Mouse (Mus musculus) lung, embryonic 14.5 days (tissue): Measurements from ENCODE around the gene Wdr63. TPM values are rescaled to one million over a fixed set of nuclear protein-coding genes. Genes with fewer than 3 reads are reported as not detected.
A peak's percentile ranks its signal among the peaks of the same experiment; 100 is the strongest.

Source experiments
- ATAC-seq: fragments of 200-750 bp; cut with Nextera tagmentation; 2 replicates; pipeline ENCODE4 v1.8.0; 2017; ENCODE audit warnings: mild to moderate bottlenecking, moderate TSS enrichment, moderate library complexity; ENCODE audit not compliant: insufficient read depth
- DNase-seq: peaks from one replicate; pipeline ENCODE4 v3.0.0-alpha.2; 2015
- H3K27ac ChIP-seq: fragments of 300-500 bp; sonication (generic); 2 replicates; pipeline ENCODE4 v1.5.1; 2014; ENCODE audit warnings: low read depth, mild to moderate bottlenecking, moderate library complexity
- H3K27me3 ChIP-seq: fragments of 300-500 bp; sonication (generic); 2 replicates; pipeline ENCODE4 v1.6.1; 2014; ENCODE audit warnings: low read length, control low read depth; ENCODE audit not compliant: insufficient read depth
- H3K36me3 ChIP-seq: fragments of 300-500 bp; sonication (generic); 2 replicates; pipeline ENCODE4 v1.6.1; 2014; ENCODE audit warnings: control low read depth; ENCODE audit not compliant: insufficient read depth
- H3K4me1 ChIP-seq: fragments of 300-500 bp; sonication (generic); 2 replicates; pipeline ENCODE4 v1.6.1; 2014; ENCODE audit warnings: antibody characterized with exemption, control low read depth; ENCODE audit not compliant: insufficient read depth
- H3K4me2 ChIP-seq: fragments of 300-500 bp; sonication (generic); 2 replicates; pipeline ENCODE4 v1.6.1; 2014; ENCODE audit warnings: mild to moderate bottlenecking
- H3K4me3 ChIP-seq: fragments of 300-500 bp; sonication (generic); 2 replicates; pipeline ENCODE4 v1.5.1; 2014; ENCODE audit warnings: low read depth, low read length
- H3K9ac ChIP-seq: fragments of 300-500 bp; sonication (generic); 2 replicates; pipeline ENCODE4 v1.6.1; 2014
- H3K9me3 ChIP-seq: fragments of 300-500 bp; sonication (generic); 2 replicates; pipeline ENCODE4 v1.6.1; 2016; ENCODE audit warnings: low read depth, low read length, control low read depth
- CTCF ChIP-seq: IDR thresholded peaks from 2 replicates; pipeline ENCODE4 v1.5.1; 2016; ENCODE audit warnings: antibody characterized with exemption, low read depth
- WGBS: fragments of 180-500 bp; shearing (Covaris S2); extraction: QIAGEN DNeasy Blood & Tissue Kit; methylation state at CpG from one replicate; pipeline ENCODE4 v1.1.7; 2014; 5-methylcytosine and 5-hydroxymethylcytosine counted together
- polyA plus RNA-seq: library from polyadenylated mRNA; unstranded; fragments of >200 nt; fragmentation: Nextera tagmentation; extraction: Ambion mirVana; gene quantifications from 2 replicates; pipeline ENCODE4 v1.2.1, GENCODE M21; 2014

Wdr63 gene
- polyA plus RNA-seq, 1 experiment from 2014 or later: not detected

DNA sequence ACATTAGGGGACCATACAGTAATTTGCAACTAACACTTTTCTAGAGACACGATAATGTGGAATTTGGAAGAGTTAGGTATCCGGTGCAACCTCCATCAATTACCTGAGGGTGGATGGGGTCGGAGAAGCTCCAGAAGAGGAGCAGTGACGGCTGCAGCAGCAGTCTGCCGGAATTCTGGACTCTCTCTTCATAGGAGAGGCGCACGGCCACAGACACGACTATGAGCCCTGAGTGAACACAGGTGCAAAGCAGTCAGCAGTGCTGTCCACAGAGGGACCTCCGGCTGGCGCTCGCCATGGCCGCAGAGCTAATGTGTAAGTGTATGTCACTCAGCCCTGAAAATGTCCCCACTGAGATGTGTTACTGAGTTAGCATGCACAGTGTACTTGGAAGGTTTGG, 27.7 kb downstream of the Wdr63 start:
- no peak for TF ChIP-seq CTCF
- ATAC-seq (no peak), DNase-seq (no peak)
- 88% methylated on average over 12 of the region's 12 CpGs for WGBS
- Histone ChIP-seq H3K4me3 (no peak overlapping the region), H3K4me2 (no peak overlapping the region), H3K9me3 (no peaks in the 10 kb centered on the region), H3K27ac (no peak overlapping the region), H3K27me3 (no peaks in the 10 kb centered on the region), H3K9ac (no peak overlapping the region), H3K4me1 (no peaks in the 10 kb centered on the region), H3K36me3 (no peaks in the 10 kb centered on the region)

DNA sequence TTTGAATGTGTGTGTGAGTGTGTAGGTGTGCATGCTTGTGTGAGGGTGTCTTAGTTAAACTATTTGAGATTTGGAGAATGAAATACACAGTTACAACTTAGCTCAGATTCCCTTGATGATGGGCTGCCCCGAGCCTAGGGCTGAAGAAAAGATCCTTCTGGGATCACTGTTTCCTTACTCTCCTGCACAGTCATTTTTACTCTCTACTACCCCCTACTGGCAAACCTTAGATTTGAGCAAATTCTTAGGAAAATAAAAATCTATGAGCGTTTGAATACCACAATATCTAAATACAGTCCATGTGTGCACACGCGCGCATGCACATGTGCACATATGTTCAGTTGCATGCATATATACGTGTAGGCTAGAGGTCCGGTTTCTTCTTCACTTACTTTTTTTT, 35.1 kb downstream of the Wdr63 start:
- Histone ChIP-seq H3K36me3 (no peaks in the 10 kb centered on the region), H3K9me3 (no peaks in the 10 kb centered on the region), H3K9ac (no peak overlapping the region), H3K27me3 (no peaks in the 10 kb centered on the region), H3K4me3 (no peak overlapping the region), H3K4me1 (no peaks in the 10 kb centered on the region), H3K4me2 (no peak overlapping the region), H3K27ac (no peak overlapping the region)
- ATAC-seq (no peak), DNase-seq (peak; percentile 80)
- 65% methylated on average over 7 of the region's 7 CpGs for WGBS
- TF ChIP-seq CTCF: peak; percentile 58

DNA sequence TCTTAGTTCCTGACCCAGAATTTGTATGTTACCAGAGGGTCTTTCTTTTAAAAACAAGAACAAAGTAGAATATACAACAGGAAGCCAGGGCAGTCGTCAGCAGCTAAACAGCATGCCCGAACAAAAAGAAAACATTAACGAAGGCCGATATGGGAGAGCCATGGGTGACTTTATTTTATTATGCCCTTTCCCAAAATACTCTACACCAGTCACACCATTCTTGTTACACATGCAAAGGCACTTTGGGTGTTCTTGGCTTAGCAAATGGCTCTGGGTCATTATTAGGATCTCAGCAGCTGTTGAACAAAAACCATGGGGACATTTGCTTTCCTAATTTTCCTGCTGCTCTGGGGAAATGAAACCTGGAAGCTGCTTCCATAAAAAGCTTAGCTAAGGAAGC, 38.7 kb downstream of the Wdr63 start:
- no peaks in the 10 kb centered on the region for H3K27me3 ChIP-seq
- WGBS: 80% methylated on average over 4 of the region's 4 CpGs
- no peak for TF ChIP-seq CTCF
- no peaks in the 10 kb centered on the region for H3K4me1 ChIP-seq
- no peaks in the 10 kb centered on the region for H3K36me3 ChIP-seq
- no peak overlapping the region for H3K27ac ChIP-seq
- H3K9me3 ChIP-seq: no peaks in the 10 kb centered on the region
- no peak for DNase-seq
- H3K9ac ChIP-seq: no peak overlapping the region
- no peak overlapping the region for H3K4me2 ChIP-seq
- no peak for ATAC-seq
- H3K4me3 ChIP-seq: no peak overlapping the region

DNA sequence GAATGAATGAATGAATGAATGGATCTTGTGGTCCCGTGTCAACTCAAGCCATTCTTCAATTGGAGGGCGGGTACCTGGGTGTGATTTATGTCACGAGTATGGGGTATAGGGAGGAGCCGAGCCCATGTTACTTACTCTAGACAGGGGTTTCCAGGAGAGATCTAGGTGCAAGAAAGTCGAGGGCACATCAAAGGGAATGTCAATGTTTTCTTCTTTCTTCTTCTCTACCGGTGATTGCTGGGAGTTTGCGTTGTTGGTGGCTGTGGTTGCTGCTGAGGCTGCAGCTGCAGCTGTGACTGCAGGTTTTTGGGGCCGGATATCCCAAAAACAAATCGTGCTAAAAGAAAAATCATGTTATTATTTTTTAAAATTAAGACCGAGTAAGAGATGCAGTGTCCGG, 44.8 kb downstream of the Wdr63 start:
- Histone ChIP-seq H3K9me3 (no peaks in the 10 kb centered on the region), H3K27me3 (no peaks in the 10 kb centered on the region), H3K36me3 (no peaks in the 10 kb centered on the region), H3K4me1 (no peaks in the 10 kb centered on the region), H3K4me2 (no peak overlapping the region), H3K27ac (no peak overlapping the region), H3K9ac (no peak overlapping the region), H3K4me3 (no peak overlapping the region)
- 83% methylated on average over 11 of the region's 11 CpGs for WGBS
- TF ChIP-seq CTCF: no peak
- ATAC-seq (no peak), DNase-seq (no peak)

DNA sequence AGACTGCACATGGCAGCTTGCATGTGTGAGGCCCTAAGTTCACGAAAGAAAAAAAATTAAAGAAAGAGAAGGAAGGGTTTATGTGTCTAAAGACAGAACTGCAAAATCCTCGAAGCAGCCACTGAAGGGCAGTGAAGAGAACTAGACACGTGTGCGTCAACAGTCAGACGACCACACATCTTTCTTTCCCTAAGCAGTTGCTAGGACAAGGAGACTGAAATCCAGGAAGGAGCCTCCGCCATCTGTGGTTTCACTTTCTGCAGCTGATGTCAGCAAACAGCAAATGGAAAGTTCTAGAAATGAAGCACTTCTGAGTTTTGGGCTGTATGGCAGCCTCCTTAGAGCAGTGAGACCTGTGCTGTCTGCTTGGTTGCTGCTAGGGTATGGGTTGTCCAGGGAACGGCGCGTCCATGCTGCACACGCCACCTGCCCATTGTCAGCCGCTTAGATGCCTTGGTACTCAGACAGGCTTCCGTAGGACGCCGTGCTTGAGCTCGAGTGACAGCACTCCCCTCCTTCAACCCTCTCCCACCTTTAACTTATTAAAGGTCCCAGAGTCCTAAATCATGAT, 48.5 kb downstream of the Wdr63 start:
- Histone ChIP-seq H3K9ac (no peak overlapping the region; the same call in 1 of the 2 replicates), H3K4me1 (no peaks in the 10 kb centered on the region), H3K27me3 (no peaks in the 10 kb centered on the region), H3K27ac (no peak overlapping the region), H3K36me3 (no peaks in the 10 kb centered on the region), H3K4me2 (no peak overlapping the region), H3K9me3 (no peaks in the 10 kb centered on the region), H3K4me3 (no peak overlapping the region)
- 70% methylated on average over 15 of the region's 15 CpGs for WGBS
- no peak for DNase-seq
- TF ChIP-seq CTCF: no peak
- no peak for ATAC-seq

DNA sequence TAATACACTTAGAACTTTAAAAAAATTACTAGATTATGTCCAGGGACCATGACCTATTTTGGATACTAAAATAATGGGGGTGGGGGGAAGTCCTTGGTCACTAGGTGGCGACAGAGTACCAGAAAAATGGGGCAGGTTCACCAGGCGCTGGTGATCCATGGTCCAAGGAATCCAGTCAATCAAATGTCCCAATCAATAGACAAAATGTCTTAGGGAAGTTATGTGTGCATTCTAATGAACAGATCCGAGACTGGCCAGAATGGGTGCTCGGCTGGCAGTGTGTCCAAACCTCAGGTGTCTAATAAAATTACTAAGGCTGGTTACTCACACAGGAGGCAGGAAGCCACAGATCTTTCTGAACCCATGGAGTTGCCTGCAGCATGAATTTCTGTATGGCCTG, 49.7 kb downstream of the Wdr63 start:
- no peak overlapping the region for H3K27ac ChIP-seq
- DNase-seq: peak; percentile 82
- ATAC-seq: peak; percentile 35; the same call in 1 of the 2 replicates

DNA sequence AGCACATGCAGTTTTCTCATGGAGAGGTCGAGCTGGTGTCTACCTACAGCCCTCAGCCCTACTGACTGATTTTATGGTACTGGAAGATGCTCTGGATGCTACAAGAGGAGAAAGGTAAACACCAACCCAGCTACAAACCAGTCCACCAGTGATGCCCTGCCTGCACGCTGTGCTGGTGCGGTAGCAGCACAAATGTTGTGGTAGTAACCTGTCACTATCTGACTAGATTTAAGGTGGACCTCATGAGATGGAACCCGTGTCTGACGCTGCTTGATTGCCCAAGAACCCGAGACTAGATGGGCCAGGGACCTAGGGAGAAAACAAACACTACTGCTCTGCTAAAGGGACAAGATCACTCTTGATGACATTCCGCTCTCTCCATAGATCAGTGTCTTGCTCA, 50.8 kb downstream of the Wdr63 start:
- no peak for DNase-seq
- Histone ChIP-seq H3K9me3 (no peaks in the 10 kb centered on the region), H3K4me2 (no peak overlapping the region), H3K36me3 (no peaks in the 10 kb centered on the region), H3K27ac (no peak overlapping the region), H3K9ac (no peak overlapping the region), H3K4me3 (no peak overlapping the region), H3K4me1 (no peaks in the 10 kb centered on the region), H3K27me3 (no peaks in the 10 kb centered on the region)
- no peak for TF ChIP-seq CTCF
- ATAC-seq: no peak
- WGBS: 76% methylated on average over 7 of the region's 7 CpGs

More for the DNA sequence above, 49.7 kb downstream of the Wdr63 start:
- Histone ChIP-seq H3K36me3 (no peaks in the 10 kb centered on the region), H3K27me3 (no peaks in the 10 kb centered on the region), H3K4me2 (no peak overlapping the region), H3K4me3 (no peak overlapping the region), H3K9me3 (no peaks in the 10 kb centered on the region), H3K4me1 (no peaks in the 10 kb centered on the region), H3K9ac (no peak overlapping the region)
- WGBS: 13% methylated on average over 4 of the region's 4 CpGs
- TF ChIP-seq CTCF: peak; percentile 75

DNA sequence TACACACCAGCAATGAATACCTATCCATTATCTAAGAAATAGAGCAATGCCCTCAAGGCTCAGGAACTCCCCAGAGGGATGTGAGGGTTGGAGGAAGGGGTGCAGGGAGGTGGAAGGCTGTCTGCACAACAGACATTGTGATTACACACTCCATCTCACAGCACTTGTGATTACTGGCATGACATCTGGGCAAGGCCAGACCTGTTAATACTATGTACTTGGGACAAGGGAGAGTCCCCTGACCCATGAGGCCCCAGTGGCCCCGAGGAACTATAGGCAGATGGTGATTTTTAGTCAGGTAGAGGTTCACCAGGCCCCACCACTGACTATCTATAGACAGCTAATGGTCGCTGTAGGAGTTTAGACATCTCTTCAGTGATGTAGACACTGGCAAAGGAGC, 54.1 kb downstream of the Wdr63 start:
- DNase-seq: no peak
- no peak overlapping the region for H3K4me2 ChIP-seq
- no peaks in the 10 kb centered on the region for H3K9me3 ChIP-seq
- no peak overlapping the region for H3K9ac ChIP-seq
- H3K4me1 ChIP-seq: no peaks in the 10 kb centered on the region
- H3K4me3 ChIP-seq: no peak overlapping the region
- no peak for TF ChIP-seq CTCF
- no peaks in the 10 kb centered on the region for H3K27me3 ChIP-seq
- no peaks in the 10 kb centered on the region for H3K36me3 ChIP-seq
- 76% methylated on average over 2 of the region's 2 CpGs for WGBS
- no peak for ATAC-seq
- H3K27ac ChIP-seq: no peak overlapping the region
